Mouse (Mus musculus) megakaryocyte, embryonic 14.5 days (primary cell): ENCODE measurements around the gene Slc39a1.

Experiments used
- FLI1 ChIP-seq: IDR thresholded peaks from 2 replicates; pipeline ENCODE4 v1.6.1; 2012; ENCODE audit warnings: low read length, inconsistent platforms, mixed read lengths
- GATA1 ChIP-seq: IDR thresholded peaks from 3 replicates; pipeline ENCODE4 v1.6.1; 2012; ENCODE audit warnings: mixed read lengths, low read length, inconsistent platforms, borderline replicate concordance

- TF ChIP-seq GATA1 (no peak), FLI1 (no peak)
These were observed 25.5 kb upstream of the Slc39a1 start for GRCm38 (mm10) chr3:90222455-90222854.
